Mouse (Mus musculus) midbrain, postnatal 0 days (tissue): ENCODE measurements around the gene Galp. TPM values are rescaled to one million over a fixed set of nuclear protein-coding genes. Genes with fewer than 3 reads are reported as not detected.

ENCODE experiments used
- ATAC-seq: fragments of 200-750 bp; cut with Nextera tagmentation; 2 replicates; pipeline ENCODE4 v1.8.0; 2017; ENCODE audit warnings: moderate number of reproducible peaks, mild to moderate bottlenecking, moderate TSS enrichment, moderate library complexity; ENCODE audit not compliant: low FRiP score
- DNase-seq: peaks from one replicate; pipeline ENCODE4 v3.0.0-alpha.2; 2015; ENCODE audit warnings: low spot score
- H3K27ac ChIP-seq: fragments of 300-500 bp; sonication (generic); 2 replicates; pipeline ENCODE4 v1.5.1; 2014; ENCODE audit warnings: low read depth, mild to moderate bottlenecking, low read length, mixed read lengths
- H3K27me3 ChIP-seq: fragments of 300-500 bp; sonication (generic); 2 replicates; pipeline ENCODE4 v1.6.1; 2014; ENCODE audit warnings: low read length, control low read depth, mixed read lengths; ENCODE audit not compliant: insufficient read depth
- H3K36me3 ChIP-seq: fragments of 300-500 bp; sonication (generic); 2 replicates; pipeline ENCODE4 v1.6.1; 2014; ENCODE audit warnings: low read length, control low read depth, mixed read lengths; ENCODE audit not compliant: insufficient read depth
- H3K4me1 ChIP-seq: fragments of 300-500 bp; sonication (generic); 2 replicates; pipeline ENCODE4 v1.6.1; 2014; ENCODE audit warnings: mild to moderate bottlenecking, control low read depth, antibody characterized with exemption, low read length, mixed read lengths; ENCODE audit not compliant: insufficient read depth
- H3K4me2 ChIP-seq: fragments of 300-500 bp; sonication (generic); 2 replicates; pipeline ENCODE4 v1.6.1; 2014; ENCODE audit warnings: low read depth, mild to moderate bottlenecking, low read length, mixed read lengths; ENCODE audit not compliant: poor library complexity, severe bottlenecking
- H3K4me3 ChIP-seq: fragments of 300-500 bp; sonication (generic); 2 replicates; pipeline ENCODE4 v1.5.1; 2014; ENCODE audit warnings: low read depth, mild to moderate bottlenecking, low read length, moderate library complexity
- H3K9ac ChIP-seq: fragments of 300-500 bp; sonication (generic); replicated peaks from 2 replicates; pipeline ENCODE4 v1.6.1; 2014; ENCODE audit warnings: mild to moderate bottlenecking, low read length, moderate library complexity, mixed read lengths; ENCODE audit not compliant: poor library complexity, severe bottlenecking
- H3K9me3 ChIP-seq: fragments of 300-500 bp; sonication (generic); 2 replicates; pipeline ENCODE4 v1.6.1; 2016; ENCODE audit warnings: low read length, control low read depth
- CTCF ChIP-seq: IDR thresholded peaks from 2 replicates; pipeline ENCODE4 v1.5.1; 2016; ENCODE audit warnings: antibody characterized with exemption, mild to moderate bottlenecking
- WGBS: fragments of 180-500 bp; shearing (Covaris S2); extraction: QIAGEN DNeasy Blood & Tissue Kit; methylation state at CpG from one replicate; pipeline ENCODE4 v1.1.7; 2014; 5-methylcytosine and 5-hydroxymethylcytosine counted together
- polyA plus RNA-seq: library from polyadenylated mRNA; unstranded; fragments of >200 nt; fragmentation: Nextera tagmentation; extraction: Ambion mirVana; gene quantifications from 2 replicates; pipeline ENCODE4 v1.2.1, GENCODE M21; 2015
- total RNA-seq: library from RNA; depleted of rRNA; stranded (reverse); fragments of >200 nt; gene quantifications from 2 replicates; pipeline ENCODE4 v1.2.3, GENCODE M21; 2014

The Galp gene
- total and polyA plus RNA-seq, 2 experiments from 2014 or later = not detected

- Histone ChIP-seq H3K9me3 (no peaks in the 10 kb centered on the region), H3K27ac (no peak overlapping the region), H3K36me3 (peaks cover 33% of the 10 kb centered on the region), H3K27me3 (no peaks in the 10 kb centered on the region), H3K4me3 (no peak overlapping the region), H3K4me1 (no peaks in the 10 kb centered on the region), H3K4me2 (no peak overlapping the region), H3K9ac (no peak overlapping the region)
- ATAC-seq = no peak
- TF ChIP-seq CTCF = no peak
- no peak for DNase-seq
Measured at GRCm38 (mm10) chr7:6182882-6183281, 14.0 kb upstream of the Galp start.

GRCm38 (mm10) chr7:6183802-6184201 is 13.1 kb upstream of the Galp start:
- peaks cover 42% of the 10 kb centered on the region for H3K36me3 ChIP-seq
- no peaks in the 10 kb centered on the region for H3K27me3 ChIP-seq
- no peaks in the 10 kb centered on the region for H3K4me1 ChIP-seq
- no peak overlapping the region for H3K4me3 ChIP-seq
- H3K27ac ChIP-seq = no peak overlapping the region
- no peaks in the 10 kb centered on the region for H3K9me3 ChIP-seq
- TF ChIP-seq CTCF = no peak
- H3K9ac ChIP-seq = no peak overlapping the region
- 95% methylated on average over 19 of the region's 19 CpGs for WGBS
- ATAC-seq (no peak), DNase-seq (no peak)
- H3K4me2 ChIP-seq = no peak overlapping the region

- no peak overlapping the region for H3K4me2 ChIP-seq
- peaks cover 48% of the 10 kb centered on the region for H3K36me3 ChIP-seq
Measured at GRCm38 (mm10) chr7:6184521-6184920, 12.4 kb upstream of the Galp start.

GRCm38 (mm10) chr7:6185391-6185790 is 11.5 kb upstream of the Galp start:
- Histone ChIP-seq H3K36me3 (peaks cover 55% of the 10 kb centered on the region), H3K9me3 (no peaks in the 10 kb centered on the region), H3K27ac (no peak overlapping the region), H3K4me2 (no peak overlapping the region), H3K9ac (no peak overlapping the region), H3K4me1 (no peaks in the 10 kb centered on the region), H3K27me3 (no peaks in the 10 kb centered on the region), H3K4me3 (no peak overlapping the region)
- DNase-seq = no peak
- no peak for ATAC-seq
- no peak for TF ChIP-seq CTCF
- WGBS = 95% methylated on average over 1 of the region's 1 CpGs

More at GRCm38 (mm10) chr7:6184521-6184920, 12.4 kb upstream of the Galp start:
- no peak overlapping the region for H3K27ac ChIP-seq
- H3K4me1 ChIP-seq = no peaks in the 10 kb centered on the region
- DNase-seq (no peak), ATAC-seq (no peak)
- no peak for TF ChIP-seq CTCF
- H3K27me3 ChIP-seq = no peaks in the 10 kb centered on the region
- WGBS = 90% methylated on average over 8 of the region's 8 CpGs
- H3K9ac ChIP-seq = no peak overlapping the region
- H3K9me3 ChIP-seq = no peaks in the 10 kb centered on the region
- H3K4me3 ChIP-seq = no peak overlapping the region

GRCm38 (mm10) chr7:6186176-6186575 is 10.7 kb upstream of the Galp start:
- 94% methylated on average over 2 of the region's 2 CpGs for WGBS
- H3K4me1 ChIP-seq = no peaks in the 10 kb centered on the region
- H3K9ac ChIP-seq = no peak overlapping the region
- H3K9me3 ChIP-seq = no peaks in the 10 kb centered on the region
- peaks cover 53% of the 10 kb centered on the region for H3K36me3 ChIP-seq
- H3K27ac ChIP-seq = no peak overlapping the region
- no peaks in the 10 kb centered on the region for H3K27me3 ChIP-seq
- H3K4me3 ChIP-seq = no peak overlapping the region
- DNase-seq = no peak
- no peak for TF ChIP-seq CTCF
- no peak for ATAC-seq
- no peak overlapping the region for H3K4me2 ChIP-seq

- WGBS = 73% methylated on average over 2 of the region's 2 CpGs
- Histone ChIP-seq H3K36me3 (peaks cover 53% of the 10 kb centered on the region), H3K9me3 (no peaks in the 10 kb centered on the region), H3K4me1 (no peaks in the 10 kb centered on the region), H3K9ac (no peak overlapping the region), H3K27ac (no peak overlapping the region), H3K4me3 (no peak overlapping the region), H3K4me2 (no peak overlapping the region), H3K27me3 (no peaks in the 10 kb centered on the region)
- ATAC-seq (no peak), DNase-seq (no peak)
- TF ChIP-seq CTCF = no peak
Measured at GRCm38 (mm10) chr7:6186756-6187155, 10.1 kb upstream of the Galp start.
